Mouse (Mus musculus) layer of hippocampus, postnatal 10 days (tissue): Measurements from ENCODE around the gene 4930595D18Rik. TPM values are rescaled to one million over a fixed set of nuclear protein-coding genes. Genes with fewer than 3 reads are reported as not detected.

Source experiments
- DNase-seq, 2 experiments: peaks; one replicate each; pipeline ENCODE4 v3.0.0; 2021; ENCODE audit warnings: low spot score in 2 of 2
- long read RNA-seq: library from polyadenylated mRNA; stranded (forward); transcript quantifications from one replicate; pipeline ENCODE4 v2.0.0, GENCODE M21; 2023
- total RNA-seq, 2 experiments: library from RNA; stranded (reverse); gene quantifications; 2 replicates each; pipeline ENCODE4 v1.2.3; 2021

The 4930595D18Rik gene
- total RNA-seq: not detected
- long read RNA-seq: 0 reads

GRCm38 (mm10) chr12:111184476-111184875 is at the start of gene 4930595D18Rik:
TSS of gene 4930595D18Rik (minus strand) at chr12:111184491.
- DNase-seq: no peak

DNA sequence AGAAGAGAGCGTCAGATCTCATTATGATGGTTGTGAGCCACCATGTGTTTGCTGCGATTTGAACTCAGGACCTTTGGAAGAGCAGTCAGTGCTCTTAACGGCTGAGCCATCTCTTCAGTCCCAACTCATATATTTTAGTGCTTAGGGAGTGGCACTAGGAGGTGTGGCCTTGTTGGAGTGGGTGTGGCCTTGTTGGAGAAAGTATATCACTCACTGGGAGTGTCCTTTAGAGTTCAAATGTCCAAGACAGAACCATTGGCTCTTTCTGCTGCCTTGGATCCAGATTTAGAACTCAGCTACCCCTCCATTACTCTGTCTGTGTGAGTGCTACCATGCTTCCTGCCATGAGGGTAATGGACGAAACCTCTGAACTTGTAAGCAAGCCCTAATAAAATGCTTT is 49.5 kb upstream of the 4930595D18Rik start:
- DNase-seq: no peak

- no peak for DNase-seq
Measured at GRCm38 (mm10) chr12:111230793-111231192, 46.5 kb upstream of the 4930595D18Rik start.

GRCm38 (mm10) chr12:111228488-111228887 is 44.2 kb upstream of the 4930595D18Rik start:
- DNase-seq: no peak

DNA sequence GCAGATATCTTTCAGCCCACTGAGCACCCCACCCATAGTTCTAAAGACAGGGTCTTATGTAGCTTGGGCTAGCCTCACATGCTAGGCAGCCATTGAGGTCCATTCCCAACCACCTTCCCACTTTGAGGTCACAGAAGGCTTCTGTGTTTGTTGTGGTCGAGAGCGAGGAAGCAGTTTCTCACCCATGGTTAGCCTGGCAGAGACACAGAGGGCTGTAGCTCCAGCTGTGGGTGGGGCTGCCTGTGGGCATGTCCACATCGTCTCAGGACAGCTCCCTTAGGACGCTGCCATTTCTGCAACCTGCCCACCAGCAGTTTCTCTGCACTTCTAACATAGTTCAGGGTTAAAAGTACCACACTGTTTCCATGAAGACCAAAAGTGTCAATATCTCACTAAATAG is 43.1 kb upstream of the 4930595D18Rik start:
- no peak for DNase-seq

DNA sequence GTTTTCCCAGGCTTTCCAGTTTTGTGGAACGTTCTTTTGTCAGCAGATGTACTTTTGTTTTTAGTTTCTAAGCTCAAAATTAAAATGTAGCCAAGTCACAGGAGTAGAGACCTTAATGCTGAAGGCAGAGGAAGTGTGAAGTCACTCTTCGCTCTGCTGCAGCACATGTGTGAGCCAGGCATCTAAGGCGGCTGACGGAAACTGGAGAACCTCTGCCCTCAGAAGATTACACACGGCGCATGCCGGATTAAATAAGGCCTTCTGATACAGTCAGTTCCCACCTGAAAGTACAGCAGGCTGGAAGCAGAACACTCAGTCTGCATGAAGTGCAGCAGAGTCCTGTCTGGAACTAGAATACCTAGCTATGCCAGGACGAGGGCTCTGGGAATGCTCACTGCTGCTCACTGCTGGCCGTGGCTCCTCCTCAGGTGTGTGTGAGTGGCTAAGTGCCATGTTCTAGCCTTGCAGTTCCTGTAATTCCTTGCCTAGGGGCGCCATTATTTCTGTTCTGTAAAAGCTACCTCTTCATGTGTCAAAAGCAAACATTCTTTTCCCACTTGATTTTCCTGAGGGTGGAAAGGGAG is 41.0 kb upstream of the 4930595D18Rik start:
- no peak for DNase-seq

- DNase-seq: no peak
Measured at GRCm38 (mm10) chr12:111218867-111219266, 34.6 kb upstream of the 4930595D18Rik start.

GRCm38 (mm10) chr12:111211729-111212128 is 27.4 kb upstream of the 4930595D18Rik start:
- DNase-seq: no peak

GRCm38 (mm10) chr12:111207641-111208040 is 23.4 kb upstream of the 4930595D18Rik start:
- DNase-seq: no peak

DNA sequence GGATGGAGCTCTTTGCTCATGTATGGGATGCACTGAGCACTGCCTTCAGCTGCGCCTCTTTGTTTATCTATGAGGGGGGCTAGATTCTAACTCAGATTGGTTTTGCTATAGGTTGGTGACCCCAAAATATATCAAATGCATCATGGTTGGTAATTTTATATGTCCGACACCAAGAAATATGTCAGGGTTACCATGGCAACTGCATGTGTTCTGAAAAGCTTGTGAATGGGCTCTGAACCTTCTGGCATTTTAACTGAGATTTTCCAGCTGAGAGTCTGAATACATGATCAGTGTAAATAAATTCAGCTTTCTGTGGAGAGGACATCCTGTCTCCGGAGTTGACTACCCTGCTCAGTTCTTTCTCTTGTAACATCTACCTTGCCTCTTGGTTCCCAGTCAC is 19.7 kb upstream of the 4930595D18Rik start:
- DNase-seq: no peak

DNA sequence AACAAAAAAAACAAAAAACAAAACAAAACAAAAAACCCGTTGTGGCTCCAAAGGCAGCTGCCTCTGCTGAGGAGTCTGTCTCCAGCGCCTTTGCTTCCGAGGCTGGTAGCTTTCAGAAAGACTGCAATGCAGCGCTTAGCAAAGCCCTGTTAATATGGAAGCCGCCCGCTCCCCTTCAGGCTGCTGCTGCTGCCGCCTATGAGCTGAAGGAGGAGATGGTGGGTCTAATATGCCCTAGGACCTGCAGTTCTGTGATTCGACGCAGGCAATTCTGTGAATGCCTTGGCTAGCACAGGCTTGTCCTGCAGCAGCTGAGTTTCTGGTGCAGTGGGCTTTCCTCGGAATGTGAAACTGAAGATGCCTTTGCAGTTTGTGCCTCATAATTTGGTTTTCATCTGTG is 18.8 kb upstream of the 4930595D18Rik start:
- peak; percentile 32 to 37 for DNase-seq

DNA sequence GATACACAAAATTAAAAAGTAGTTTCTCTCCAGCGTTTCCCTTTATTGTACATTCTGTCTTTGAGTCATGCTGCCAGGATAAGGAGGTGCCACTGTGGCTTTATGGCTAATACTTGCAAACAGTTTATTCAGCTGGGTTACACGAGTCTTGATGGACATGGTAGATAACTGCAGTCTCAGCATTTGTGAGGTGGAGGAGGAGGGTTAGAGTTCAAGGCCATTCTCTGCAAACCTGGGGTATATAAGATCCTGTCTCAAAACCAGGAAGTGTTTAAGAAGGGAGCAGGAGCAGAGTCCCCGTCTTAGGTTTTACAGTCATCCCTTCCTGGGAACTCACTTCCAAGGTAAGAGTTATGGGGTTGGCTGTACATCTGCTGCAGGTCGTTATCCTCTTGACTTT is 12.3 kb upstream of the 4930595D18Rik start:
- DNase-seq: no peak

GRCm38 (mm10) chr12:111193331-111193730 is 9.0 kb upstream of the 4930595D18Rik start:
- no peak for DNase-seq

- DNase-seq: no peak
Measured at GRCm38 (mm10) chr12:111192777-111193176, 8.5 kb upstream of the 4930595D18Rik start.

- no peak for DNase-seq
Measured at GRCm38 (mm10) chr12:111190891-111191290, 6.6 kb upstream of the 4930595D18Rik start.

- DNase-seq: no peak
Measured at GRCm38 (mm10) chr12:111190355-111190754, 6.1 kb upstream of the 4930595D18Rik start.

- no peak for DNase-seq
Measured at GRCm38 (mm10) chr12:111188295-111188694, 4.0 kb upstream of the 4930595D18Rik start.

GRCm38 (mm10) chr12:111186986-111187385 is 2.7 kb upstream of the 4930595D18Rik start:
- DNase-seq: no peak

DNA sequence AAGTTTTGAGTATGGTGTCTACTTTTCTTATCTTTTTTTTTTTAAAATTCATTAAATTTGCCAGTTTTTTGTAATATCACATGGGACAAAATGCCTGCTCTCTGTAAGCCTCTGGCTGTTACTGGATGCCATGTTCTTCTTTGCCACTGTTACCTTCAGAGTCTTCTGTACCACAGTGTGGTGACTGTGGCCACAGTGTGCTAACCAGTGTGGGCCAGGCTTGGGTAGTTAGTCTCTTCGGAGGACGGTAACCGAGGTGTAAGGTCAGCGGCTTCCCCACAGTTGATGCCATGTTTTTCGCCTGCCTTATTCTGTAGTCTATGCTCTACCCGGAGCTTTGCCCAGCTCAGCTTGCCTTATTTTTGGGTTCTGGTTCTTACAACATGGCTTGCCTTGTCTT is 1.9 kb downstream of the 4930595D18Rik start:
- DNase-seq: no peak

DNA sequence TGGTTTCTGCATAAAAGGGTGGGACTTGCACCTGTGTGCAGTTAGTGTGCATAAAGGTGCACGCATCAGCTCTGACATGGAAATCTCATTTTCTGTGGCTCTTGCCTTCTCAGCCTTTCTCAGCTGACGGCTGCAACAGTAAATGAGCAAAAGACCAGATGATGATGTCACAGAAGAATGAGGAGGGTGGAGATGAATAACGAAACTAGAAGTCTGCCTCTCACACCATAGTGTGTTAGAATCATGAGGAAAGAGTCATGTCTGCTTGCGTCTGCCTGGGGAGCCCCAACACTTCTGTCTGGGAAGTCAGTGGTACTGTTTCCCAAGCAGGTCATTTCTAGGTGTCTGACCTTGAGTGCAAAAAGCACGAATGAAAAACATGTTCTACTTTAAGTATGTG is 2.4 kb downstream of the 4930595D18Rik start:
- DNase-seq: no peak

DNA sequence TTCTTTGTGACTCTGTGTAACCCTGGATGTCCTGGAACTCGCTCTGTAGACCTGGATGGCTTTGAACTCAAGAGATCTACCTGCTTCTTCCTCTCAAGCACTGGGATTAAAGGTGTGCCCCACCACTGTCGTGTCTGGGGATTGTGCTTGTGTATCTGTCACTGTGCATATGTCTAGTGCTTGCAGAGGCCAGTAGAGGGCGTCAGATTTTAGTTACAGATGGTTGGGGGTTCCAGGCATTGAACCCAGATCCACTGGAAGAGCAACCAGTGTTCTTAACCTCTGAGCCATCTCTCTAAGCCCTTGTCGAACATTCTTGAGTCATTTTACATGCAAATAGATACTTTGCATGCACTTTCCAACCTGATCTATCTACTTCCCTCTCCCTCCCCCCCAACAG is 5.5 kb downstream of the 4930595D18Rik start:
- no peak for DNase-seq

DNA sequence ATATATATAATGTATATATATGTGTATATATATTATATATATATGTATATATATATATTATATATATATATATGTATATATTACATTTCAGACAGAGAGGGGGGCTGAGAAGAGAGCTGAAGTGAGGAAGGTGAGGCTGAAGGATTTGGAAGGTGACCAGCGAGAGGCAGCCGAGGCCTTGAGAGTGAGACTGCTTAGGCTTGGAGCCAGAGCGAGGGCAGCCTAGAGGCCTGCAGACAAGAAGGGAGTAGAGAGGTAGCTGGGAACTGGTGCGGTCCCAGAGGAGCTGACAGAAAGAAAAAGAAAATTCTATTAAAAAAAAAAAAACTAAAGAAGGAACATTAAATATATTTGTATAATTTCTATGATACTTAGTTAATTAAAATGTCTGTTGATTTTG is 15.4 kb downstream of the 4930595D18Rik start:
- DNase-seq: no peak

DNA sequence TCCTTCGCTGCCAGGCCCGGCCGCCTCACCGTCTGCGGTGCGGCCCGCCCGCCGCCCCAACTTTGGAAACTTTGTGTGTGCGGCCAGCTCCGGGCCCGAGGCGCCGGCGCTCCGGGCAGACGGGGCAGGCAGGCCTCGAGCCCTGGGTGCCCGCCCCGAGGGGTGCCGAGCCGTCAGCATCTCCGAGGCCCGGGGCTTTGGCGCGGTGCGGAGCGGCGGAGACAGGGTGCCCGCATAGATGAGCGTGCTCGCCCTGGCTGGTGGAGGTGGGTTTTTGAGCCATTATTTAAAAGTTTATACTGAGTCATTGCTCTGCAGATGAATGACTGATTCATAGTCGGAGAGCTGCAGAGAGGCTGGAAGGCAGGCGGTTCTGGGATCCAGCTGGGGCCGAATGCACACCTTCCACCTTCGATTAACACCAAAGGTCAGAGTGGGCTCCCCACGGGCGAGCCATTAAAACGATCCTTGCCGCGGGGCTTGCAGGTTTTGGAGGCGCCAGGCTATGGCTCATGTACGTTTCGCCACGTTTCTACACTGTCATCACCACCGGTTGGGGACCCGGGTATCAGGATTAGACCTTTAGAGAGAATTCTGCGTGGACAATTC is 17.5 kb downstream of the 4930595D18Rik start:
- peak in 1 of 2 experiments; percentile 57 for DNase-seq
